Mouse (Mus musculus) gonadal fat pad, adult 2 months (tissue): ENCODE data around the gene Gfi1b. TPM values are rescaled to one million over a fixed set of nuclear protein-coding genes. Genes with fewer than 3 reads are reported as not detected.
A peak's percentile ranks its signal among the peaks of the same experiment; 100 is the strongest.

Source experiments
- DNase-seq: peaks from one replicate; pipeline ENCODE4 v3.0.0-alpha.2; 2012; ENCODE audit warnings: low read depth
- polyA plus RNA-seq: library from polyadenylated mRNA; depleted of rRNA; stranded (reverse); fragments of >200 nt; gene quantifications from 2 replicates; pipeline ENCODE4 v1.2.3, GENCODE M21; 2012; rRNA removed

The Gfi1b gene
- polyA plus RNA-seq = 2.1 and 3.0 TPM in 2 replicates

- DNase-seq = no peak
Measured at GRCm38 (mm10) chr2:28621664-28622171, at the start of gene Gfi1b. Gfi1b (minus strand) TSS chr2:28621982.

GRCm38 (mm10) chr2:28671438-28671837 lies 49.7 kb upstream of the Gfi1b start:
- DNase-seq = no peak

- DNase-seq = no peak
Measured at GRCm38 (mm10) chr2:28665818-28666217, 44.0 kb upstream of the Gfi1b start.

- no peak for DNase-seq
Measured at GRCm38 (mm10) chr2:28662891-28663290, 41.1 kb upstream of the Gfi1b start.

- no peak for DNase-seq
Measured at GRCm38 (mm10) chr2:28656216-28656615, 34.4 kb upstream of the Gfi1b start.

- no peak for DNase-seq
Measured at GRCm38 (mm10) chr2:28654295-28654694, 32.5 kb upstream of the Gfi1b start.

GRCm38 (mm10) chr2:28653351-28653750 lies 31.6 kb upstream of the Gfi1b start:
- no peak for DNase-seq

GRCm38 (mm10) chr2:28650526-28650925 lies 28.7 kb upstream of the Gfi1b start:
- no peak for DNase-seq

- no peak for DNase-seq
Measured at GRCm38 (mm10) chr2:28643081-28643480, 21.3 kb upstream of the Gfi1b start.

GRCm38 (mm10) chr2:28641435-28641941 lies 19.7 kb upstream of the Gfi1b start:
- DNase-seq = no peak

- peak; percentile 75 for DNase-seq
Measured at GRCm38 (mm10) chr2:28640461-28641424, 19.0 kb upstream of the Gfi1b start, which contains the start of gene Tsc1. Tsc1 (plus strand) TSS chr2:28641228.

GRCm38 (mm10) chr2:28639794-28640193 lies 18.0 kb upstream of the Gfi1b start:
- no peak for DNase-seq

- DNase-seq = no peak
Measured at GRCm38 (mm10) chr2:28638886-28639285, 17.1 kb upstream of the Gfi1b start.

- DNase-seq = no peak
Measured at GRCm38 (mm10) chr2:28638352-28638751, 16.6 kb upstream of the Gfi1b start.

GRCm38 (mm10) chr2:28637106-28637845 lies 15.5 kb upstream of the Gfi1b start:
- no peak for DNase-seq

GRCm38 (mm10) chr2:28635199-28635598 lies 13.4 kb upstream of the Gfi1b start:
- DNase-seq = no peak

- no peak for DNase-seq
Measured at GRCm38 (mm10) chr2:28633136-28633535, 11.4 kb upstream of the Gfi1b start.

- no peak for DNase-seq
Measured at GRCm38 (mm10) chr2:28632626-28633025, 10.8 kb upstream of the Gfi1b start.

GRCm38 (mm10) chr2:28629911-28630381 lies 8.2 kb upstream of the Gfi1b start:
- no peak for DNase-seq

GRCm38 (mm10) chr2:28628053-28628452 lies 6.3 kb upstream of the Gfi1b start:
- no peak for DNase-seq

GRCm38 (mm10) chr2:28626038-28626437 lies 4.3 kb upstream of the Gfi1b start:
- DNase-seq = no peak

GRCm38 (mm10) chr2:28624870-28625269 lies 3.1 kb upstream of the Gfi1b start:
- DNase-seq = no peak
